Mouse (Mus musculus) embryonic fibroblast, embryonic 13.5 days (primary cell): ENCODE data around the gene Anapc15-ps.

Experiments used
- CTCF ChIP-seq: IDR thresholded peaks from 2 replicates; pipeline ENCODE4 v1.5.1; 2011; ENCODE audit warnings: mild to moderate bottlenecking, control low read depth, low read length, moderate library complexity, borderline replicate concordance; ENCODE audit not compliant: insufficient read depth
- POLR2A ChIP-seq: IDR thresholded peaks from 2 replicates; pipeline ENCODE4 v1.6.1; 2011; ENCODE audit warnings: low read depth, mild to moderate bottlenecking, control low read depth, low read length, moderate library complexity

DNA sequence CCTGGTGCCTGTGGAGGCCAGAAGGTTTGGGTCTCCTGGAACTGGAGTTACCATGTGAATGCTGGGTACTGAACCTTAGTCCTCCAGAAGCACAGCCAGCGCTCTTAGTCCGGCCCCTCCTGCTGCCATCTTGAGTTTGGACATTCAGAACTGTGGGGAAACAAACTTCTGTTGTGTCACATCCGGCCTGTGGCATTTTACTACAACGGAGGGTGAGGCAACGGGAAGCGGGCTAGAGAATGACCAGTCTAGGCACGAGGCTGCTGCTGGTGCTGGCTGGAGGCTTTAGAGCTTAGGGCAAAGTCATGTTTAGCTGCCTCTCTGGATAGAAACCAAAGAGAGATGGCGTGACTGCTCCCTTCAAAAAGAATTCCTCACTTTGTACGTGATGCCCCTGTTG lies 39.0 kb downstream of the Anapc15-ps start:
- TF ChIP-seq CTCF (no peak), POLR2A (no peak)
